Mouse (Mus musculus) G1E-ER4 (cell line): ENCODE measurements around the gene Bcl7c. TPM values are rescaled to one million over a fixed set of nuclear protein-coding genes. Genes with fewer than 3 reads are reported as not detected.

Experiments used
- GATA1 ChIP-seq: IDR thresholded peaks from one replicate; pipeline ENCODE4 v1.8.0; 2012; ENCODE audit warnings: low read length, inconsistent platforms
- polyA plus RNA-seq: library from polyadenylated mRNA; stranded (reverse); fragments of >175 nt; gene quantifications from 2 replicates; pipeline ENCODE4 v1.2.3, GENCODE M21; 2012

The Bcl7c gene
- polyA plus RNA-seq, 1 experiment = 505 TPM

DNA sequence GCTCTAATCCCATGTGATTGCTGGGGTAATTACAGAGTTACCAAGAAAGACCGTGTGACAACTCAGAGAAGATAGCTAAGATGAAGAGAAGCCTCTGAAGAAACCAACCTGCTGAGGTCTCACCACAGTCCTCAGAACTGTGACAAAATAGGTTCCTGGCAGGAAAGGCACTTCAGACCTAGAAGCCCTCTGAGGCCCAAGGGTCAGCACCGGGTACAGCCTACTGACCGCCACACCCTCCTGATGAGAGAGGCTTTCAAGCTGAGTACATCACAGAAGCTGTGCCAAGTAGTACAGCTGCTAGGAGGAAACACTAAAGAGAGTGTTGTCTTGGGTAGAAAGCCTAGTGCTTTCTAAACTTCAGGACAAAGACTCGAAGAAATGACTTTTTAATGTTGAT, 36.0 kb downstream of the Bcl7c start:
- no peak for TF ChIP-seq GATA1

DNA sequence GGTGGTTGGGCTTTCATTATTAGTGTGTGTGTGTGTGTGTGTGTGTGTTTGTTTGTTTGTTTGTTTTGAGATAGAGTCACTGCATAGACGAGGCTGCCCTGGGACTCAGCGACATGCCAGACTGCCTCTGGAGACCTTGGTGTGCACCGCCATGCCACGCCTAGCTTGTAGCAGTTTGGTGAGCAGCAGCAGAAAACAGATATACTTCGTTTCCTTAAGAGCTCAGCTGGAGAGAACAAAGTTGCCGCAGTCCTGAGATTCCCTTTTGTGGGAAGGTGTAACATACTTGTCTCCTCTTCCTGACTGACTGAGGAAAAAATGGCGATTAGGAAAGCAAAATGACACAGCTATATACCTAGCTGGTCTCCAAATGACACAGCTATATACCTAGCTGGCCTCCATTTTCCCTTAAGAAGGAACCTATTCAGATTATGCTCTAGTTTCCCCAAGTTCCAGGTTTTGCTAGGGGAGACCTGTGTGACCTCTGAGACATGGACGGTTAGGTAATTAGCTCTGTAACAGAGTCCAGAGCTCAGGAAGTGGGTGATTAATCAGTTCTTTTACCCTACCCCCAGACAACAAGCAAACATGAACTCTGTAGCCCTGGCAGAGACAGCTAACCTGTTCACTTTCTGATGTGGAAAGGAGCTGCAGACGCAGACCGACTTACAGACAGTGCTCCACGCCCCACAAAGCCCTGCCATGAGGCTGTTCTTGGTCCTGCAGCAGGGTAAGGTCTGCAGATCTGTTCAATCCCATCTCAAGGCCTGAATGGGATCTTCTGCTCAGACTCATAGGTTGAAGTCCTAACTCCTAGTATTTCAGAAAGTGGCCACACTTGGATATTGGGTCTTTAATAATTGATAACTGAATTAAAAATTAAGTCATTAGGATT, 36.6 kb downstream of the Bcl7c start:
- no peak for TF ChIP-seq GATA1

DNA sequence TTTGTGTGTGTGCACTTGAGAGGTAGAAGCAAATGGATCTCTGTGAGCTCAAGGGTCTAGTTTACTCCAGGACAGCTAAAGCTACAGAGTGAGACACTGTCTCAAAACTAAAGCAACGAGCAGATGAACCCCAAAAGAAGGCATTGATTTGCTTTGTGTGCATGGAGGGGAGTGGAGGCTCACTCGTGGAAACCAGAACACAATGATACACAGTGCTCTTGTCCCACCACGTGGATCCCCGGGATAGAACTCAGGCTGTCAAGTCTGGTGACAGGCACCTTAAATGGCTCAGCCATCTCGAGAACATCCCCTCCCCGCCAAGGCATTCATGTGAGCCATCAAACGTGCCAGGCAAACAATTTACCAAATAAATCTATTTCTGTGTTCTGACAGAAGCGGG, 41.6 kb downstream of the Bcl7c start:
- no peak for TF ChIP-seq GATA1

DNA sequence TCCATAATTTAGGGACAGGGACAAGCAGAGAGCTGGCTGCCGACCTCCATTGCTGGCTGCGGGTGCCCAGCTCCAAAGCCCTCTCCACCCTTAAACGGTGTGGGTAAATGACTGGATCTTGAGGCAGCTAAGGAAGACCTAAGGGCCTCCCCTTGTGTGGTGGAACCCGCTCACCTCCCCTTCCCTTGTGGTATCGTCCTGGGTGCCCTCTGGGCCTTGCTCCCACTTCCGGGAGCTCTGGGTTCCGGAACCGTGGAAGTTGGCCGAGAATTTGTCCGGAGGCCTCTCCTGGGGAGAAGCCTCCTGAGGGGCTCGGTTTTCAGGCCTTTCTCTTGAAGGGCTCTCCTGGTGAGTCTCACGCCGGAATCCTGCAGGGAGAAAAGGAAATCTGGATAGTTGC, 42.1 kb downstream of the Bcl7c start:
- no peak for TF ChIP-seq GATA1

DNA sequence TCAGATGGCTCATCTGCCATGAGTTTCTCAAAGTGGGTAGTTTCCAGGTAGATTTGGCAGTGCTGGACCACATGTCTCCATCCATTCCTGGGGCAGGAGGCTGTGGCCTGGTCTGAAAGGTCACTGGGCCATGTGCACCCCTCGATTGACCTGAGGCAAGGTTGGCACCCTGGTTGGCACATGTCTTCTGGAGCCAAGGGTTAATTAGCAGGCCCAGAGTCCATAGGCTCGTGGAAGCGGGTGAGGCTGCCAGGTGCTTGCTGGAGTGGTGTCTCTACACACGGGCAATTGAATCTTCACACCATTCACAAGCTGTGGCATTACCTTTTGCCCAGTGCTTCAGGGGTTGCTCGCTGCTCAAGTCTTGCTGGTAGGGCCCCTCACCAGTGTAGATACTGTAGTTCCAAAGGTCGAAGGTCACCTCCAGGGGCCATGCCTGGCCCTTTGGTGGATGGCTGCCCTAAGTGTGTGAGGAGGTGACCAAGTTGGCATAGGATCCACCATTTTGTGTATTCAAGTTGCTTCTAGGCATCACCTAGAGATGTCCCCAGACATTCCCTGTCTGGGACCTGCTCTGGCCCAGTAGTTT, 42.6 kb downstream of the Bcl7c start:
- TF ChIP-seq GATA1 = no peak

DNA sequence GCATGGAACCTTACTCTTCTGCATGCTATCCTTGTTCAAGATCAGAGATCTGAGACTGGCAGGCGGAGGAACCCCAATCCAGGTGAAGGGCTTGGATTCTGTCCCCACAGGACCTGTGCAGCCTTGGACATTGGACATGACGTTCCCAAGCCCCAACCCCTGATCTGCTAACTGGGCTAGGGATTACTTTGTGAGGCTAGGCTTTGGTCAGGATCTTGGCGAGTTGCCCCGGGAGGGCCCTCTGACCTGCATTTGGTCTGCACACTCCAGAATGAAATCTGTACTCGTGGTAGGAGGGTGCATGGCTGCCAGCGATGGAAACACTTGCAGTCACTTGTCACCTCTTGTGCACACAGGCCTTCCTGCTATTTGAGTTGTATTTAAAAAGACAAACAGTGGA, 45.8 kb downstream of the Bcl7c start:
- no peak for TF ChIP-seq GATA1

DNA sequence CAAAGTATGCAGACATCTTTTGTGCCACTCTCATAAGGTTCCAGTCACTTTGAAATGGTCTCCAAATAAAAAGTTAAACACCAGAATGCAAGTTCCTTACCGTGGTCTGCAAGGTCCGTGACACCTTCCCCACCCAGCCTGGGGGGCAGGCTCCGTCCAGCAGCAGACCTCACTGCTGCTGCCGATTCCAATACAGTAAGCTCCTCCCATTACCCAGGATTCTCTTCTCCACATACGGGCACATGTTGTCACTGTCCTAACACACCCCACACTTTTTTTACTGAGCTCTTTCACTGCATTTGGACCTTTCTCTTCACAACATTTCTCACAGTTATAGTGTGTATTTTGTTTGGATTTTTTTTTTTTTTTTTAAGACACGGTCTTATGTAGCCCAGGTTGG, 46.9 kb downstream of the Bcl7c start:
- no peak for TF ChIP-seq GATA1

DNA sequence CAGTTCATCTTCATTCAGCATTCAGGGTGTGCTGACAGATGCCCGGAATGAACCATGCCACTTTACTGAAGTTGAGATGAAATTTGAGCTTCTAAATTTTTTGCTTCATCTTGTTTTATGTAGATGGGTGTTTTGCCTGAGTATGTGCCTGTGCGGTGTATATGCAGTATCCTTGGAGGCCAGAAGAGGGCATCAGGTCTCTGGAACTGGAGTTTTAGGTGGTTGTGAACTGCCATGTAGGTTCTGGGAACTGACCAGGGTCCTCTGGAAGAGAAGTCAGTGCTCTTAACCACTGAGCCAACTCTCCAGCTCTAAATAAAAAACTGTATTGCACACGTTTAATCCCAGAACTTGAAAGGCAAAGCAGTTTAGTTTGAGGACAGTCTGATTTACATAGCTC, 47.9 kb downstream of the Bcl7c start:
- TF ChIP-seq GATA1 = no peak

DNA sequence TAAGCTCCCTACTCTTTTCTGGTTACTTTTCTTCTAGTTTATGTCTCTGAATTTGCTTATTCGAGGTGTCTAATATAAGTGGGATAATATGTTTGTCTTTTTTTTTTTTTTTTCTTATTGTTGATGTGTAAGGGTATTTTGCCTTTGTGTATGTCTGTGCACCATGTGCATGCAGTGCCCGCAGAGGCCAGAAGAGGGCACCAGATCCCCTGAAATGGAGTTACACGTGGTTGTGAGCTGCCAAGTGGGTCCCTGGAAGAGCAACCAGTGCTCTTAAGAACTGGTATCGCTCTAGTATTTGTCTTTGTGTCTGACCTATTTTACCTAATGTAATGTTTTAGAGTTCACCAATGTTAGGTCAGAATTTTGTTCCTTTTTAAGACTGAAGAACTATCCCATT, 51.8 kb downstream of the Bcl7c start:
- no peak for TF ChIP-seq GATA1

DNA sequence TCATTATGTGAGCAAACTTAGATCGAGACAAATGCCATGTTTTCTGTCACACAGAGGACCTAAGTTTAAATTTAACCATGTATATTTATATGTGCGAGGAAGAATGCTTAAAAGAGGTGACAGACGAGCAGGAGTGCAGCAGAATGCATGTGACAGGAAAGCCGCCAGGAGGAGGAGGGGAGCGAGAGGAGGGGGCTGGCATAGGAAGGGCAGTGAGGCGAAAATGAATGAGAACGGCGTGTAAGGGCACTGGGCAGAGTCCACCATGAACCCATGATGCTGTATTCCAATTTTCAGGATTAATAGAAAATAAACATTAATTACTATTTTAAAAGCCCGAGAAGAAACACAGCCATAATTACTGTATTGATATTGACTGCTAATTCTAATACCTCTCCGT, 54.4 kb downstream of the Bcl7c start:
- no peak for TF ChIP-seq GATA1

DNA sequence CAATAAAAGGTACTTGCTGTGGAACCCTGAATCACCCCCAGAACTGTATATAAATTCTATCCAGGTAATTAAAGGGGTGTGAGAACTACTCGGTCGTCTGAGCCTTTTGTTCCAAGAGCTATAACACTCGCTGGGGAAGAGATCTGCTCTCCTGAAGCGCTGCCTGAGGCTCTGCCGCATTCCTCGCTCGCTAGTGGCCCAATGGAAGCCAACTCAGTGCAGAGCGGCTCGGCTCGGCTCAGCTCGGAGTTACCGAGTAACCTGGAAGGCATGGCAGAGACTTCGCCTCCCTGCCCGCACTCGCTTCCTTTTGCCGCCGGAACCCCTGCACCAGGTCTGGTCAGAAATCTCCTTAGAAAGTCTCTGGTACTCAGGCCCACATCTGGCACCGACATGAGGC, 56.7 kb downstream of the Bcl7c start:
- no peak for TF ChIP-seq GATA1

DNA sequence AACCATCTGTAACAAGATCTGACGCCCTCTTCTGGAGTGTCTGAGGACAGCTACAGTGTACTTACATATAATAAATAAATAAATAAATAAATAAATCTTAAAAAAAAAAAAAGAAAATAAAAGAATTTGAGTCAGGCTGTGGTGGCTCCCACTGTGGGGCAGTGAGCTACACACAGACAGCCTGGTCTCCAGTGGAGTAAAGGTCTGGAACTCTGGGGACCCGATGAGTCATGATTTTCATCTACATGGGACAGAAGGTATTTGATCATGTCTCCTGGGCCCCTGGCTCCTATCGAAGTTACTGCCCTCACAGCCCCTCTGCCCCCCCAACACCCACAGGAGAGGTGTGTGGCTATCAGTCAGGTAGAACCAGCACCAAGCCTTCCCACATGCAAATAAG, 57.1 kb downstream of the Bcl7c start:
- no peak for TF ChIP-seq GATA1

DNA sequence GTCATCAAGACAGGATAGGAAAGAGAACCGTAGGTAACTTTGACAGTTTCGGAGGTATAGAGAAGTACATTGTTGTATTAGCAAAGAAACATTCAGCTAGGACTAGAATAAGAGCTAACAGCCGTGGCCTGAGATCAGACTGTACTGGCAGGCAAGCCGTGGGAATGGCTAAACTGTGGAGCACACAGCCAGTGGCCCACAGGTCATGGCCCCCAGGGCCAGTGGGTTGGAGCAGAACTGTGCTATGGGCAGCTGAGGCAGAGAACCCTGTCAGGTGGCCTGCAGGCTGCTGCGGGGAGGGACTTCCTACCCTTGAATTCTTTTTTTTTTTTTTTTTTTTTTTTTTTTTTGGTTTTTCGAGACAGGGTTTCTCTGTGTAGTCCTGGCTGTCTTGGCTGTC, 59.5 kb downstream of the Bcl7c start:
- no peak for TF ChIP-seq GATA1

DNA sequence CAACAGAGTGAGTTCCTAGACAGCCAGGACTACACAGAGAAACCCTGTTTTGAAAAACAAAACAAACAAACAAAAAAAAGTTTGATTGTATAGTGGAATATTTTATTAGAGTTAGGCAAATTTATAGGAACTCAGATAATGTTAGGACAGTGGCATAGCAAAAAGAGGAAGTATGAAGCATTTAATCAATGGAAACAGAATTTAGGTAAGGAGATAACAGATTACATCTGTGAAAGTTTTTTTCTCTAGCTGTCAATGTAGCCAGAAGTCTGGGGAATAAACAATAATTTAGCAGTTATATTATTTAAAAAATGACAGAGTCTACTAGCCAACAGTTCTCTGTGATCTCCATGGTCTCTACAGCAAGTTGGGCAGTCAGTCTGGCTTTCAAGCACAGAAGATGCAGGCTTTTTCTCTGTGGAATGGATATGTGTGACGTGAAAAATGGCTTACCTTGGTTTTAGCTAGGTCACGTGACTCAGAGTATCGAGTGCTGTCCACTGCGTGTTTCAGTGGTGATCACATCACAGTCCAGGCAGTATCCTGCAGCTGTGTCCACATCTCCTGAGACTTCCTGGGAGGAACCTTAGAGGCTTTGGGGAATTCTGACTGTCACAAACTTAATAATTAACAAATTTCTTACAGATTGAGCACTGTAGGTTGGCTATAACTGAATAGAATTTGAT, 60.1 kb downstream of the Bcl7c start:
- no peak for TF ChIP-seq GATA1

DNA sequence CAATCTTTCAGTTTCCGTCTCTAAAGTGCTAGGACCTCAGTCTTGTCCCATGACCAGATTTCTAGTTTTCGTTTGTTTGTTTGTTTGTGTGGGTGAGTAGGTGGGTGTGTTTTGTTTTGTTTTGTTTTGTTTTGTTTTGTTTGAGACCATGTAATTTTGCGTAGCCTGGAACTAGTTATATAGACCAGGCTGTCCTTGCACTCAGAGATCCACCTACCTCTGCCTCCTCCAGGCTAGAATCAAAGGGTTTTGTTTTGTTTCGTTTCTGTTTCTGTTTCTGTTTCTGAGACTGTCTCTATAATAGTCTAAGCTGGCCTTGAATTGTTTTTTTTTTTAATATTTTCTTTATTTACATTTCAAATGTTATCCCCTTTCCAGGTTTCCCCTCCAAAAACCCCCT, 62.4 kb downstream of the Bcl7c start:
- TF ChIP-seq GATA1 = no peak

DNA sequence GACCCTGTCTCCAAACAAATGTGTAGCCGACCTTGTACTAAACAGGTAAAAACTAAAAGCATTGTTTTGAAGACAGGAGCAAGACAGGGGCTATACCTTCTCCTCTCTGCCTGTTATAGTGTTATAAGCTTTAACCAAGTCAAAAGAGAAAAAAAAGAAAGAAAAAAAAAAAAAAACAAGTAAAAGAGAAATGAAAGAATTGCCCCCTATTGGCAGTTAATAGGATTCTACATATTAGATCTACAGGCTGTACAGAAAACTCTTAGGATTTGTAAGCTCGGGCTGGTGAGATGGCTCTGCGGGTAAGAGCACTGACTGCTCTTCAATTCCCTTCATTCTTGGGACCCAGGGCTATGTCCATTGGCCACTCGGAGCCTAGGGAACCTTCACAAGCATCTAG, 66.5 kb downstream of the Bcl7c start:
- TF ChIP-seq GATA1 = no peak

DNA sequence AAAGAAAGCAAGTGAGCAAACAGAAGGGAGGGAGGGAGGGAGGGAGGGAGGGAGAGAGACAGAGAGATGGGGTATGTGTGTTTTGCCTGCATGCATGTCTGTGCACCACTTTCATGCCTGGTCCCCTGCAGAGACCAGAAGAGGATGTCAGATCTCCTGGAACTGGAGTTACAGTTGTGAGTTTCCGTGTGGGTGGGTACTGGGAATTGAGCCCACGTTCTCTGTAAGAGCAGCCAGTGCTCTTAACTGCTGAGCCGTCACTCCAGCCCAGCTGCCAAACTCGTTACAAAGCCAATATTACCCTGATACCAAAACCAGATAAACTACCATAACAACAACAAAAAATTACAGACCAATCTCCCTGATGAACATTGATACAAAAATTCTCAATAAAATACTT, 67.5 kb downstream of the Bcl7c start:
- no peak for TF ChIP-seq GATA1

DNA sequence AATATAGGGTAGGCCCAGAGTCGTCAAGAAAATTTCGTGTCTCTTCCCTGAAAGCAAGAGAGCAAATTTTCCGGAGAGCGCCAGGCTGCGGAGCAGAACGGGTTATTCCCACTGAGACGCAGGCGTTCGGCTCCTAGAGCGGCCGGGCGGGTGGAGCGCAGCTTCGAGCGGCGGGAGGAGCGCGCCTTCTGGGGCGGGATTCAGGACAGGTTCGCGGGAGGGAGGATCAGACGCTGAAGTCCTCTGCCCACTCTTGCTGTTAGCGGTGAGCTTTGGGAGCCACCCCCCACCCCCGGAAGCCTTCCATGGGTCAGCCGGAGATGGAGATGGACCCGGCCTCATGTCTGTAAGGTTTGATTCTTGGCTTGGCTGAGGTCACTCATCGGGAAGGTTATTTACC, 71.8 kb downstream of the Bcl7c start:
- no peak for TF ChIP-seq GATA1
